8 mouse cellular contexts compared by ENCODE assay signal in genomic region chr11:61957296-61957813, GRCm38 (mm10). TPM values are rescaled to one million over a fixed set of nuclear protein-coding genes. Genes with fewer than 3 reads are reported as not detected.
DNase-seq lines count a peak whose midpoint lies in the region; ATAC-seq and TF ChIP-seq lines count a peak whose summit lies in the region.

No protein-coding gene starts in this region.

- H3K4me1 ChIP-seq in heart, adult 2 months (ENCODE audit: control insufficient read depth, insufficient read depth, low read length) = no peaks in the 10 kb centered on the region
- H3K4me1 ChIP-seq in forebrain, embryonic 13.5 days = no peaks in the 10 kb centered on the region
- H3K4me1 ChIP-seq in liver, adult 2 months (ENCODE audit: control insufficient read depth, insufficient read depth, low read length) = no peaks in the 10 kb centered on the region

- no peak for DNase-seq in heart, adult 2 months
- no peak for DNase-seq in heart, postnatal 25 days (ENCODE audit: low spot score)
- peak; percentile 6 for DNase-seq in thymus, postnatal 14 days
- DNase-seq in thymus, adult 18-20 months = no peak
- no peak for DNase-seq in liver, adult 2 months (ENCODE audit: extremely low read depth, low read depth, low spot score)
- peak; percentile 65 for DNase-seq in retina, postnatal 1 day
- no peak for DNase-seq in gastrocnemius, postnatal 10 days

- H3K4me2 ChIP-seq in forebrain, embryonic 13.5 days = peak overlapping the region; percentile 99

- H3K27ac ChIP-seq in heart, adult 2 months = no peak overlapping the region
- no peak overlapping the region for H3K27ac ChIP-seq in forebrain, embryonic 13.5 days
- H3K27ac ChIP-seq in liver, adult 2 months (replicated peaks; ENCODE audit: insufficient read depth, low read depth, low read length) = no peak overlapping the region

- peak; percentile 23; the same call in 1 of the 2 replicates for TF ChIP-seq CTCF in heart, adult 2 months (IDR thresholded peaks at IDR 0.05)
- TF ChIP-seq CTCF in liver, adult 2 months (IDR thresholded peaks at IDR 0.05; ENCODE audit: low read depth, low read length) = no peak

- H3K4me3 ChIP-seq in heart, adult 2 months = peak overlapping the region; percentile 60
- H3K4me3 ChIP-seq in forebrain, embryonic 13.5 days = peak overlapping the region; percentile 60
- H3K4me3 ChIP-seq in liver, adult 2 months (ENCODE audit: insufficient read depth, low read depth, low read length) = peak overlapping the region; percentile 43; the same call in 1 of the 2 replicates

- no peak for TF ChIP-seq POLR2A in heart, adult 2 months (IDR thresholded peaks at IDR 0.05; ENCODE audit: insufficient read depth, low read depth, low read length)
- no peak for TF ChIP-seq POLR2A in liver, adult 2 months (IDR thresholded peaks at IDR 0.05; ENCODE audit: extremely low read depth, insufficient read depth, low read length)

- 7% methylated on average over 25 of the region's 25 CpGs for WGBS in heart, adult 2 months
- 4% methylated on average over 25 of the region's 25 CpGs for WGBS in forebrain, embryonic 13.5 days
- WGBS in liver, adult 2 months = 11% methylated on average over 25 of the region's 25 CpGs

- intact Hi-C loops in heart, adult 2 months (cut with DNase I) = loop anchor here (5.0 kb wide), 2 partner anchors 50 to 170 kb away; no protein-coding TSS in a partner anchor
- intact Hi-C loops in heart, postnatal 25 days (cut with DNase I) = no loop called here

- no peak for ATAC-seq in forebrain, embryonic 13.5 days

- H3K27me3 ChIP-seq in heart, adult 2 months (ENCODE audit: control insufficient read depth, insufficient read depth, low read length) = peaks cover 6% of the 10 kb centered on the region
- H3K27me3 ChIP-seq in forebrain, embryonic 13.5 days = peaks cover 17% of the 10 kb centered on the region
- peaks cover 15% of the 10 kb centered on the region for H3K27me3 ChIP-seq in liver, adult 2 months (ENCODE audit: control insufficient read depth, insufficient read depth, low read length)

- H3K79me2 ChIP-seq in heart, adult 2 months (replicated peaks; ENCODE audit: control insufficient read depth, insufficient read depth, low read length) = no peaks in the 10 kb centered on the region
- no peaks in the 10 kb centered on the region for H3K79me2 ChIP-seq in liver, adult 2 months (ENCODE audit: control insufficient read depth, insufficient read depth, low read length)

- no peaks in the 10 kb centered on the region for H3K9me3 ChIP-seq in forebrain, embryonic 13.5 days (replicated peaks)

- H3K36me3 ChIP-seq in heart, adult 2 months (ENCODE audit: control insufficient read depth, insufficient read depth, low read length) = no peaks in the 10 kb centered on the region
- no peaks in the 10 kb centered on the region for H3K36me3 ChIP-seq in forebrain, embryonic 13.5 days (ENCODE audit: poor library complexity, severe bottlenecking)
- no peaks in the 10 kb centered on the region for H3K36me3 ChIP-seq in liver, adult 2 months (ENCODE audit: control insufficient read depth, insufficient read depth, low read length)

- no peak for TF ChIP-seq EP300 in heart, adult 2 months (IDR thresholded peaks at IDR 0.05; ENCODE audit: insufficient read depth, low read depth, low read length)

- peak overlapping the region; percentile 26 for H3K9ac ChIP-seq in heart, adult 2 months (ENCODE audit: low read depth, low read length)
- peak overlapping the region; percentile 72 for H3K9ac ChIP-seq in forebrain, embryonic 13.5 days
- no peak overlapping the region for H3K9ac ChIP-seq in liver, adult 2 months (ENCODE audit: low read depth, low read length)

RNA-seq across cellular contexts. Expression of gene Specc1, which starts 0.8 kb away (rescaled TPM):
- total RNA-seq in heart, adult 2 months (2021) = 10 to 100 TPM in 1 of 2 experiments, 1 to 10 TPM in 1; 4.6 to 21.6 TPM
- polyA plus RNA-seq in heart, adult 2 months (2012; rRNA removed) = 2.1 and 3.5 TPM in 2 replicates
- 10 to 100 TPM in 1 of 2 experiments, 1 to 10 TPM in 1; 9.6 to 16.5 TPM for total RNA-seq in heart, postnatal 25 days (2021)
- polyA plus RNA-seq in forebrain, embryonic 13.5 days (2015; fragmentation: Nextera tagmentation; extraction: Ambion mirVana) = 16.2 and 16.8 TPM in 2 replicates
- 1.1 and 1.4 TPM in 2 replicates for total RNA-seq in liver, adult 2 months (2014; rRNA removed)
- polyA plus RNA-seq in liver, adult 2 months (2012; rRNA removed) = 0.49 and 0.52 TPM in 2 replicates
- total RNA-seq in gastrocnemius, postnatal 10 days (2021) = 1 to 10 TPM; 6.3 to 9.8 TPM

RNA-seq across cellular contexts. Expression of gene Akap10, which starts 27.3 kb away (rescaled TPM):
- 10 to 100 TPM; 12.6 to 13.7 TPM for total RNA-seq in heart, adult 2 months (2021)
- polyA plus RNA-seq in heart, adult 2 months (2012; rRNA removed) = 7.9 and 10.0 TPM in 2 replicates
- 10 to 100 TPM; 14.1 to 14.5 TPM for total RNA-seq in heart, postnatal 25 days (2021)
- 13.8 and 14.2 TPM in 2 replicates for polyA plus RNA-seq in forebrain, embryonic 13.5 days (2015; fragmentation: Nextera tagmentation; extraction: Ambion mirVana)
- total RNA-seq in liver, adult 2 months (2014; rRNA removed) = 8.7 and 10.2 TPM in 2 replicates
- polyA plus RNA-seq in liver, adult 2 months (2012; rRNA removed) = 3.8 and 4.6 TPM in 2 replicates
- 10 to 100 TPM in 1 of 2 experiments, 1 to 10 TPM in 1; 8.7 to 10.8 TPM for total RNA-seq in gastrocnemius, postnatal 10 days (2021)

Comparison
In these comparisons a context has a peak if more than half of its experiments do, and no peak if none do; other contexts are left out.
1. DNase-seq: peak in thymus, postnatal 14 days (single experiment) and retina, postnatal 1 day (single experiment); none in heart, adult 2 months (0 of 2), heart, postnatal 25 days (single experiment), thymus, adult 18-20 months (0 of 2), liver, adult 2 months (single experiment) and gastrocnemius, postnatal 10 days (single experiment).
2. Peak in every context shown above with its lines, with median percentiles within 50 percentile points of each other: H3K4me3 ChIP-seq.